Mouse (Mus musculus): ENCODE measurements around the gene Mrpl57. TPM values are rescaled to one million over a fixed set of nuclear protein-coding genes. Genes with fewer than 3 reads are reported as not detected.
"Not testable (repeated sequence)": the region's sequence is repeated elsewhere in the genome, so short reads cannot be mapped to it uniquely, and the experiment has no call there.

The Mrpl57 gene
- total RNA-seq, 2 experiments from 2014 or later: 60.8 to 74.5 TPM

DNA sequence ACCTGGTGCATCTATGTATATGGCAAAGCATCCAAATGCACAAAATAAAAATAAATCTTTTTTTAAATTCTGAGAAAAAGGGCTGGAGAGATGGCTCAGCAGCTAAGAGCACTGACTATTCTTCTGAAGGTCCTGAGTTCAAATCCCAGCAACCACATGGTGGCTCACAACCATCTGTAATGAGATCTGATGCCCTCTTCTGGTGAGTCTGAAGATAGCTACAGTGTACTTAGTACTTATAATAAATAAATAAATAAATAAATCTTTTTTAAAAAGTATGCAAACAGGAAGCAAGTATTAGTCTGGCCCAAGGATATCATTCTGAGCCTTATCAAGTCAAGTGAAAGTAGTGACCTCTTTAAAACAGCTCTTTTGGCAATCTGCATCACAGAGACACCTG, 30.0 kb downstream of the Mrpl57 start:
- intact Hi-C loops (cut with DNase I); DNase-seq (ENCODE audit: low spot score in 2 of 2): not testable (repeated sequence)

DNA sequence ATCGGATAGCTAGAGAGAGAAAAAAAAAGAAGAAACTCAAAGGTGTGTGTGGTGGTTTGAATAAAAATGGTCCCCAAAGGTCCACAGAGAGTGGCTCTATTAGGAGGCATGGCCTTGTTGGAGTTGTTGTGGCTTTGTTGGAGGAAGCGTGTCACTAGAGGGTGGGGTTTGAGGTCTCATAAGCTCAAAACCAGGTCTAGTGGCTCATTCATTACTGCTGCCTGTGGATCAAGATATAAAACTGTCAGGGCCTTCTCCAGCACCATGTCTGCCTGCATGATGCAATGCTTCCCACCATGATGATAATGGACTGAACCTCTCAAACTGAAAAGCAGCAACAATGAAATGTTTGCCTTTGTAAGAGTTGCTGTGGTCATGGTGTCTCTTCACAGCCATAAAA, 32.6 kb downstream of the Mrpl57 start:
- intact Hi-C loops (cut with DNase I): no loop called here
- no peak for DNase-seq (ENCODE audit: low spot score in 2 of 2)

DNA sequence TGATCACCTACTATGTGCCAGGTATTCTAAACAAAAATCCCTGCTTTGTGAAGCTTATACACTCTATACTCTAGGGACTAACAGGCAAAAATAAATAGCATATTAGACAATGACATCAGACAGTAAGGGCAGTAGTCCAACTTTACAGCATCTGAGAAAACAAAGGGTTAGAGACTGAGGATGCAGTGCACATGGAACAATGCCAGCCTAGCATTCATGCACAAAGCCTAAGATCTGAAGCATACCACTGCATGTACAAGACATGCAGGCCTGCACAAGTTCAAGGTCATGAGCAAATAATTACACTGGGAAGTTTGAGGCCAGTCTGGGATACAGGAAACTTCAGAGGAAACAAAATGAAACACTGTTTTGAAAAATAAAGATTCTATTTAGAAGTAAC, 33.5 kb downstream of the Mrpl57 start:
- intact Hi-C loops (cut with DNase I): no loop called here
- DNase-seq (ENCODE audit: low spot score in 2 of 2): no peak

DNA sequence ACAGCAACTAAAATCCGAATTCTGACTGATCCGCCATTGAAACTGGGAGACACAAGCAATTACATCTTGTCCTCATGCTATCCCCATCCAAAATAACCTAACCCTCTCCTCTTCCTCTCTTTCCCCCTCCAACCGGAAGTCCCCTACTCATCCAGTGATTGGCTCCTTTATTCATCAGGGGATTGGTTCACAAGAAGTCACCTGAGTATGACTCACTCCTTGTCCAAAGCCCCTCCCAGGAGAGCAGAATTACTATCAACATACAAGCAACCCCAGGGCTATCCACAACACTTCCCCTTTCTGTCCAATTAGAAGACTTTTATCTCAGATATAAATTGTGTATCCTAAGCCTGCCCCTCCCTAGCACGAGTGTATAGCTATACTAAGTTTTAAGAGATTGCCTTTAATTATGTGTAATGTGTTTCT, 36.0 kb downstream of the Mrpl57 start:
- no peak for DNase-seq (ENCODE audit: low spot score in 2 of 2)
- intact Hi-C loops (cut with DNase I): no loop called here

DNA sequence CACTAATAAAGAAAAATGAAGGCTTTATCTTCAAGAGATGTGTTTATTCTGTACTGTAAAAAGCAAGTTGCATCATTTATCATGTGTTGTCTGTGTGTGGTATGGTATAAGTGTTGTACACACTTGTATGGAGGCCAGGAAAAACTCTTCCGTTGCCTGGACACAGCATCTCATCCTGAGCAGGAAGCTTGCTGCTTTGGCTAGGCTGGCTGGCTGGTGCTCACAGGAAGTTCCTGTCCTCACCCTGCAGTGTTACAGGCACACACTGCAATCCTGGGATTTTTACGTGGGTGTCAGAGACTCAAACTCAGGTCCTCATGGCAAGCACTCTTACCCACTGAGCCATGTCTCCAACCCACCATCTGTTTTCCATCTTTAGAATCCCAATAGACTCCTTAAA, 37.1 kb downstream of the Mrpl57 start:
- intact Hi-C loops (cut with DNase I): no loop called here
- DNase-seq (ENCODE audit: low spot score in 2 of 2): no peak

DNA sequence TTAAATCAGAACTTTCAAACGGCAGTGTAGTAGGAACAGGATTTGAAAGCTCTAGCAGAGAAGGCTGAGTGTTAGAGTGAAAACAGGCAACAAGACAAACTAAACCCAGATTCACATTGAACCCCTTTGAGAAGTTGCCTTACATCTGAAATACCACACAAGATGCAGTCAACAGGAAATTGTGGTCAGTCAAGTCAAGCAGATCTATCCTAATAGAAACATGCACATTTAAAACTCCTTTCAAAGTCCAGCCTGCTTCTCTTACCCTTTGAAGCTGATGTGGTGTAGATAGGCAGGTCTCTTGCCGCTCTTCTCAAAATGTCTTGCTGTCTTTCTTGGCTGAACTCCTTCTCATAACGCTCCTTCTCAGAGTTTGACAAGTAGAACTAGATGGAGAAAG, 39.2 kb downstream of the Mrpl57 start:
- no peak for DNase-seq (ENCODE audit: low spot score in 2 of 2)
- intact Hi-C loops (cut with DNase I): no loop called here

DNA sequence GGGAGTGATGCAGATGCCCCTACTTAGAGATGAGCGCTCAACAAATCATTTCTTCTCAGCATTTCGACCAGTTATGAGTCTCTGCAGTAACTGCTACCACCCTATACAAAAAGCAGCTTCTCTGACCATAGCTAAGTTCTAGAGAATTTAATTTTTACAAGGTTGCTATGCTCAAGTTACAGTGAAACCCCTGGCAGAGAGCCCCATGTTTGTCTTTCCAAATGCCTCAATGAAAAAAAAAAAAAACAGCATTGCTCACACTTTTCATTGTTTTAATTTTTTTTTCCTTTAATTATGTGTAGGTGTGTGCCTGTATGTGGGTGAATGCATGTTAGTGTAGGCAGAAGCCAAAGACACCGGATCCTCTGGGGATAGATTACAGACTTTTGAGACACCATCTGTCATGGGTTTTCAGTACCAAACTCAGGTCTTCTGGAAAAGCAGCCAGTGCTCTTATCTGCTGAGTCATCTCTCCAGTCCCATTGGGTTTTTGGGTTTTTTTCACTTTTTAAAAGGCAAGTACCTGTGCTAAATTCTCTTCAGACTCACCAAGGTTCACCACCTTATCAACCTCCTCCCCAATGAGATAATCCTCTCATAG, 40.7 kb downstream of the Mrpl57 start:
- intact Hi-C loops (cut with DNase I): no loop called here
- DNase-seq (ENCODE audit: low spot score in 2 of 2): no peak

DNA sequence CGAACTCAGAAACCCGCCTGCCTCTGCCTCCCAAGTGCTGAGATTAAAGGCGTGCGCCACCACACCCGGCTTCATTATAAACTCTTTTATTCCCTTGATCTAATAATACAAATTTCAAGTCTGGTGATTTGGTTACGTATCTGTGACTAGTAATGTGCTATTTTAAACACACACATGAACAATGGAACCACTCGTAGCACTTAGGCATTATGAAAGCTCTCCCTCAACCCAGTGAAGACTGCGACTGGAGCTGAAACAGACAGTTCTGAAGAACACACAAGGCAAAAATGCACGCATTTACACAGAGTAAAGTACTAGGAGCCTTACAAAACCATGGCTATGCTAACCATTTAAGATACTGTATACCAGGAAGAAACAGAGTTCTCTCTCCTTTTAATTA, 51.9 kb downstream of the Mrpl57 start:
- no peak for DNase-seq (ENCODE audit: low spot score in 2 of 2)
- intact Hi-C loops (cut with DNase I): no loop called here

Small RNA genes lying within 50 kb of the gene (microRNA-seq; reads per million reads assigned to microRNA genes)
- 1.5 reads per million for gene Mir3077

Other genes with a start within 250 kb of the Mrpl57 start
- 10 to 100 TPM; 11.3 to 14.8 TPM for gene Xpo4, start 160.8 kb upstream of the Mrpl57 start, total RNA-seq (2021)
- not detected for gene Gm49361, start 80.1 kb upstream of the Mrpl57 start, total RNA-seq (2021)
- gene Lats2, start 67.8 kb upstream of the Mrpl57 start, total RNA-seq (2021): 10 to 100 TPM; 17.0 to 20.2 TPM
- gene Sap18, start 28.1 kb upstream of the Mrpl57 start, total RNA-seq (2021): 10 to 100 TPM; 39.3 to 45.4 TPM
- gene Ska3, start within 50 bp of the Mrpl57 start, total RNA-seq (2021): 1 to 10 TPM in 1 of 2 experiments, under 1 TPM in 1; 0.57 to 1.7 TPM
- gene Zdhhc20, start 64.0 kb downstream of the Mrpl57 start, total RNA-seq (2021): 10 to 100 TPM; 31.0 to 42.4 TPM
- 10 to 100 TPM; 21.1 to 30.1 TPM for gene Micu2, start 173.0 kb downstream of the Mrpl57 start, total RNA-seq (2021)
- gene Fgf9, start 244.3 kb downstream of the Mrpl57 start, total RNA-seq (2021): 10 to 100 TPM; 20.3 to 23.4 TPM

Measured in left cerebral cortex, postnatal 36 days (tissue).